Mouse (Mus musculus): ENCODE results near the gene Tnnt3. TPM values are rescaled to one million over a fixed set of nuclear protein-coding genes. Genes with fewer than 3 reads are reported as not detected.

Tnnt3 gene
- polyA plus RNA-seq, 1 experiment from 2014 or later, result 2.6 TPM

DNA sequence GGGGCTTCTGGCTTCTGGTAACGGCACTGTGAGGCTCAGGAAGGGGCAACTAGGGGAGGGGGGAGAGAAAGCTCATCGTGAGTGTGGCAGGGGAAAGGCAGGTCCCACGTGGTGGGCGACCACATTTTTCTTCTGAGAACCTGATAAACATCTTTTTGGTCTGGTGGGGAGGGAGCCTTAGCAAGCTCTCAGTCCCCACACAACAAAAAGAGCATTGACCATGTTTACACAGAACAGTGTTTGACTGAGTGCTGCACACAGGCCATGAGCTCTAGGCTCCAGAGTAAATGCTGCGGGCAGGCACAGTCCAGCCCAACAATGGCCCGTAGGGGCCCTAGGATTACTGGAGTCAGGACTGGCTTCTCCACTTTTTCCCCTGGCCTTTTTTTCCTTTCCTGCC lies 40.1 kb downstream of the Tnnt3 start:
- peak overlapping the region; percentile 30; the same call in 1 of the 2 replicates for H3K9ac ChIP-seq (replicated peaks; ENCODE audit: low read depth, low read length)
- ATAC-seq (ENCODE audit: insufficient number of reproducible peaks, insufficient read depth, low FRiP score, low read depth), result peak; percentile 60; the same call in 1 of the 2 replicates
- WGBS, result 9% methylated on average over 6 of the region's 6 CpGs

DNA sequence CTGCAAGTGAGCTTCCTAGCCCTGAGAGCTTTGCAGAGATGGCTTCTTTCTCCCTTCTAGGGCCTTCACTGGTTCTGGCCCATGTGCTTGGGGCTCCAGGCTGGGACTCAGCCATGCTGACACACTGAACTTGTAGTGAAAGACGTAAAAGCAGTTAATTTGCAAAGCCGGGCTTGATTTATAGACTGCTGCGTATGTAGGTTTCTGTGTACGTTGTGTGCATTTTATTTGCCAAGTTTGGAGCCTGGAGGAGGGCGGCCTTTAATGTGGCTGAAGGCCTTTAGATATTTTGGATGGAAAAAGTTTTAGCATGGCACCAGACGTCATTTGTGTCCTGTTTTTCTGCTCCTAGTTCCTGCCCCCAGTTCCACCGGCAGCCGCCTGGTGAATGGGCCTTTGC lies 41.2 kb downstream of the Tnnt3 start:
- H3K9me3 ChIP-seq (ENCODE audit: control insufficient read depth, low read depth, low read length), result no peaks in the 10 kb centered on the region
- H3K27me3 ChIP-seq (ENCODE audit: control insufficient read depth, insufficient read depth, low read length), result no peaks in the 10 kb centered on the region
- peaks cover 50% of the 10 kb centered on the region for H3K4me1 ChIP-seq (ENCODE audit: control insufficient read depth, insufficient read depth, low read length)
- H3K4me3 ChIP-seq (ENCODE audit: low read depth, low read length), result no peak overlapping the region
- no peak for ATAC-seq (ENCODE audit: insufficient number of reproducible peaks, insufficient read depth, low FRiP score, low read depth)
- 49% methylated on average over 8 of the region's 8 CpGs for WGBS
- peak overlapping the region; percentile 96; the same call in 1 of the 2 replicates for H3K27ac ChIP-seq (ENCODE audit: low read length)
- H3K4me2 ChIP-seq (replicated peaks; ENCODE audit: low read depth, low read length), result no peak overlapping the region
- H3K36me3 ChIP-seq (ENCODE audit: control insufficient read depth, insufficient read depth, low read length), result peaks cover 4% of the 10 kb centered on the region; the same call in 1 of the 2 replicates
- no peak overlapping the region for H3K9ac ChIP-seq (replicated peaks; ENCODE audit: low read depth, low read length)

More for the DNA sequence above, 40.1 kb downstream of the Tnnt3 start:
- Histone ChIP-seq H3K27me3 (ENCODE audit: control insufficient read depth, insufficient read depth, low read length) (no peaks in the 10 kb centered on the region), H3K4me2 (replicated peaks; ENCODE audit: low read depth, low read length) (peak overlapping the region; percentile 18), H3K4me3 (ENCODE audit: low read depth, low read length) (no peak overlapping the region), H3K27ac (ENCODE audit: low read length) (peak overlapping the region; percentile 96), H3K9me3 (ENCODE audit: control insufficient read depth, low read depth, low read length) (no peaks in the 10 kb centered on the region), H3K4me1 (ENCODE audit: control insufficient read depth, insufficient read depth, low read length) (peaks cover 61% of the 10 kb centered on the region), H3K36me3 (ENCODE audit: control insufficient read depth, insufficient read depth, low read length) (peaks cover 4% of the 10 kb centered on the region; the same call in 1 of the 2 replicates)

DNA sequence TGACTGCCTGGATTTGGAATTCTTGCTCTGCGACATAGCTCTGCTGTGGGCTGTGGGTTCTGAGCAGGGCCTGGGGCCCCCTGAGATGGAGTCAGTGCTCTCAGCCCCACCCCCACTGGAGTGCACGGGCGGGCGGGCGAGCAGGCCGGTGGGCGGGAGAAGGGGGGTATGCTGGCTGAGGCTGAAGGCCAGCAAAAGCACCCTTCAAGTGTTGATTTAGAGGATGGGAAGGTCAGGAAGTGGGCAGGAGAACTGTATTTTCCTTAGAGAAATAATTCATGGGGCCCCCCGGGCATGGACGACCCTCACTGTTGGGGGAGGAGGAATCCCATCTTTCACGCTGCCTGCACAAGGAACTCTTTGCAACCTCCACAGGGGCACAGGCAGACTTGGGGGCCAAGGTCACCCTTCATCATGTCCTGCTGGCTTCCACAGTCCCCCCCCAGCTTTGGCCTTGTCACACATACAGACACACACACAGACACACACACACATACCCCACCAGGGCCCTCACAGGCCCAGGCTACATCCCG lies 44.2 kb downstream of the Tnnt3 start:
- Histone ChIP-seq H3K27me3 (ENCODE audit: control insufficient read depth, insufficient read depth, low read length) (no peaks in the 10 kb centered on the region), H3K27ac (ENCODE audit: low read length) (peak overlapping the region; percentile 79), H3K4me3 (ENCODE audit: low read depth, low read length) (no peak overlapping the region), H3K9ac (replicated peaks; ENCODE audit: low read depth, low read length) (peak overlapping the region; percentile 10; the same call in 1 of the 2 replicates), H3K4me1 (ENCODE audit: control insufficient read depth, insufficient read depth, low read length) (peaks cover 44% of the 10 kb centered on the region), H3K9me3 (ENCODE audit: control insufficient read depth, low read depth, low read length) (no peaks in the 10 kb centered on the region), H3K4me2 (replicated peaks; ENCODE audit: low read depth, low read length) (0 out of 2 replicates have a peak overlapping the region, but pooled peaks have one; percentile 11), H3K36me3 (ENCODE audit: control insufficient read depth, insufficient read depth, low read length) (no peaks in the 10 kb centered on the region)
- WGBS, result 14% methylated on average over 11 of the region's 11 CpGs
- ATAC-seq (ENCODE audit: insufficient number of reproducible peaks, insufficient read depth, low FRiP score, low read depth), result peak; percentile 35; the same call in 1 of the 2 replicates

DNA sequence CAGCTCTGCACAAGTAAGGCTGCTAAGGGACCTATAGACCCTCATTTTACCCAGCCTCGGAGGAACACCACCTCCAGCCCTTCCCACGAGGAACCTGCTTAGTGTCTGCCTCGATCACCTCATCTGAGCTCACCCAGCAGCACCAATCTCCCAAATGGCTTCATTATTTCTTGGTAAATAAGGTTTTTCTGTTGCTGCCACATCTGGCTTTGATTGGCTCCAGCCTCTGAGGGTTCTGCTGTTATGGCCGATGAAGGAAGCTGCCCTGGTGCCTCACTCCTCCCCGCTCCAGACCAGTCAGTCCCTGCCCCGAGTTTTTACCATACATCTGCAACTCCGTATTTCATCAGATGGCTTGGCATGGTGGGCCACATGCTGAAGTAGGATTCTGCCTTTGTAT lies 47.3 kb downstream of the Tnnt3 start:
- no peaks in the 10 kb centered on the region for H3K36me3 ChIP-seq (ENCODE audit: control insufficient read depth, insufficient read depth, low read length)
- H3K4me3 ChIP-seq (ENCODE audit: low read depth, low read length), result no peak overlapping the region
- peaks cover 27% of the 10 kb centered on the region for H3K4me1 ChIP-seq (ENCODE audit: control insufficient read depth, insufficient read depth, low read length)
- WGBS, result 67% methylated on average over 7 of the region's 7 CpGs
- no peak overlapping the region for H3K9ac ChIP-seq (replicated peaks; ENCODE audit: low read depth, low read length)
- ATAC-seq (ENCODE audit: insufficient number of reproducible peaks, insufficient read depth, low FRiP score, low read depth), result no peak
- no peak overlapping the region for H3K4me2 ChIP-seq (replicated peaks; ENCODE audit: low read depth, low read length)
- no peak overlapping the region; the same call in 1 of the 2 replicates for H3K27ac ChIP-seq (ENCODE audit: low read length)
- no peaks in the 10 kb centered on the region for H3K9me3 ChIP-seq (ENCODE audit: control insufficient read depth, low read depth, low read length)
- H3K27me3 ChIP-seq (ENCODE audit: control insufficient read depth, insufficient read depth, low read length), result no peaks in the 10 kb centered on the region

DNA sequence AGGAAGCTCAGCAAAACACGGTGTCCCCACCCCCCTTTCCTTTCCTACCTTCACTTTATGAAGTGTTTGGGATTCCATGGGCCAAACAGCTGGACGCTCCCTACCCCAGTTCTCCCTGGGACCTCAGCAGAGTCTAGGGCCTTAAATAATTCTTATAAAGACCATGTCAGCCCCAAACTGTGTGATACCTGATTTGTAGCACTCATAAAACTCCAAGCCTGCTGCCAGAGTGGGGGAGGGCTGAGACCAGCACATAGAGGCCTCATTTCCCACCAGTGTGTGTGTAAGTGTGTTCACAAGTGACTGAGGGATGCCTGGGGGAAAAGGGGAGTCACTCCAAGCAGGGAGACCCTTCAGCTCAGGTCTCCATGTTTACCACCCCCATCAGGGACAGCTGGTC lies 49.2 kb downstream of the Tnnt3 start:
- ATAC-seq (ENCODE audit: insufficient number of reproducible peaks, insufficient read depth, low FRiP score, low read depth), result no peak
- Histone ChIP-seq H3K36me3 (ENCODE audit: control insufficient read depth, insufficient read depth, low read length) (no peaks in the 10 kb centered on the region), H3K9ac (replicated peaks; ENCODE audit: low read depth, low read length) (no peak overlapping the region), H3K4me2 (replicated peaks; ENCODE audit: low read depth, low read length) (no peak overlapping the region), H3K4me3 (ENCODE audit: low read depth, low read length) (no peak overlapping the region), H3K9me3 (ENCODE audit: control insufficient read depth, low read depth, low read length) (no peaks in the 10 kb centered on the region), H3K27ac (ENCODE audit: low read length) (0 out of 2 replicates have a peak overlapping the region, but pooled peaks have one; percentile 41), H3K4me1 (ENCODE audit: control insufficient read depth, insufficient read depth, low read length) (peaks cover 29% of the 10 kb centered on the region), H3K27me3 (ENCODE audit: control insufficient read depth, insufficient read depth, low read length) (no peaks in the 10 kb centered on the region)
- 28% methylated on average over 2 of the region's 2 CpGs for WGBS

DNA sequence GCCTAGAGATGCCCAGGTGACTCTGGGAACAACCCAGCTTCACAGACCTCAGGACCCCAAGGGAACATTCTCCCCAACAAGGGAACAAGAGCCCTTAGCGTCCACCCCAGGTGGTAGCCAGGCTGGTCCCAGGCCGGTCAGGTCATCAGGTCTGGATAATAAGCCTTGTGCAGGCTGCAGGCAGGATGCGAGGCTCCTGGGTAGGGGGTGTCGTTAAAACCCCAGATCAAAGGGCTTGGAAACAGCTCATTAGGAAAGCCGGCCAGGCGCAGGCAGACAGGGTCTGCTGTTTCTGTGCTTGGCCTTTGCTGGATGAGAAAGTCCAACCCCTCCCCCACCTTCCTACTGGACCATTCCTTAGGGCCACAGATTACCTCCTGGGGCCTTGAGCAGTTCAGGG lies 50.1 kb downstream of the Tnnt3 start:
- 52% methylated on average over 6 of the region's 6 CpGs for WGBS
- no peak overlapping the region for H3K4me2 ChIP-seq (replicated peaks; ENCODE audit: low read depth, low read length)
- H3K9me3 ChIP-seq (ENCODE audit: control insufficient read depth, low read depth, low read length), result no peaks in the 10 kb centered on the region
- no peak overlapping the region for H3K4me3 ChIP-seq (ENCODE audit: low read depth, low read length)
- H3K9ac ChIP-seq (replicated peaks; ENCODE audit: low read depth, low read length), result no peak overlapping the region
- H3K36me3 ChIP-seq (ENCODE audit: control insufficient read depth, insufficient read depth, low read length), result no peaks in the 10 kb centered on the region
- H3K4me1 ChIP-seq (ENCODE audit: control insufficient read depth, insufficient read depth, low read length), result peaks cover 30% of the 10 kb centered on the region
- H3K27ac ChIP-seq (ENCODE audit: low read length), result no peak overlapping the region
- no peak for ATAC-seq (ENCODE audit: insufficient number of reproducible peaks, insufficient read depth, low FRiP score, low read depth)
- H3K27me3 ChIP-seq (ENCODE audit: control insufficient read depth, insufficient read depth, low read length), result no peaks in the 10 kb centered on the region

DNA sequence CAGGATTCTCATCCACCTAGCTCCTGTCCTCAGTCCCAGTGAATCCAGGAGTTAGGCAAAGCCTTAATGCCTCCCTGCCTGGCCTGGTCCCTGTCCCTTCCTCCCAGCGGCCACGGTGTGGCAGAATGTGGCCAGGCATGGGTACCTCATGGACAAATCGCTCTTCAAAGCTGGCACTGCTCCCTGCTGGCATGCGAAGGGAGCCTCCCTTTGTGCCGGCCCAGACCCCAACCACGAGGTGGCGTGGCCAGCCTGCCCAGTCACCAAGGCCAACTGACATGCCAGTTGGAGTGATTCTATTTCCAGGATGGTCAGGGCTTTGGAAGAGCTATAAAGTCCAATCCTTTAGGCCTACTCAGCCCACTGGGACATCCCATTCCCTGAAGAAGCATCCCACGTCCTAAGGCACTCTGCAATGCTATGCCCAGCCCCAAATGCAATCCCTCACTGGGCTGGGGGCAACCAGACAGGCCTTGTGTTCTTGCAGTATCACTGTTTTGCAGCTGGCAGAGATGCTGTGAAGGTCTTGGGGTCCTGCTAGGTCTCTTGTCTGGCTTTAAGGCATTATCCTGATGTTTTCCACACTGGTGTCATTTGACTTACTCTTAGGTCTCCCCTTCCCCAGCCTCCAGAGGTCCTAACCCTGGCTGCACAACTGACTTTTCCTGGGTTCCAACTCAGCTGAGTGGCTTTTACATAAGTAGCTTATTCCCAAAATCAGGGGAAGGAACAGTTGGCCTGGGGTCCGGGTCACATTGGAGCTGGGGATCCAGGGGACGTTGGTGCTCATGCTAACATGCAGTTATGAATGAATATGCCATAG lies 51.5 kb downstream of the Tnnt3 start:
- no peak overlapping the region for H3K27ac ChIP-seq (ENCODE audit: low read length)
- no peaks in the 10 kb centered on the region for H3K9me3 ChIP-seq (ENCODE audit: control insufficient read depth, low read depth, low read length)
- no peak overlapping the region for H3K9ac ChIP-seq (replicated peaks; ENCODE audit: low read depth, low read length)
- H3K4me2 ChIP-seq (replicated peaks; ENCODE audit: low read depth, low read length), result no peak overlapping the region
- no peak for ATAC-seq (ENCODE audit: insufficient number of reproducible peaks, insufficient read depth, low FRiP score, low read depth)
- H3K36me3 ChIP-seq (ENCODE audit: control insufficient read depth, insufficient read depth, low read length), result no peaks in the 10 kb centered on the region
- H3K27me3 ChIP-seq (ENCODE audit: control insufficient read depth, insufficient read depth, low read length), result no peaks in the 10 kb centered on the region
- 81% methylated on average over 10 of the region's 10 CpGs for WGBS
- H3K4me1 ChIP-seq (ENCODE audit: control insufficient read depth, insufficient read depth, low read length), result peaks cover 45% of the 10 kb centered on the region
- H3K4me3 ChIP-seq (ENCODE audit: low read depth, low read length), result no peak overlapping the region

DNA sequence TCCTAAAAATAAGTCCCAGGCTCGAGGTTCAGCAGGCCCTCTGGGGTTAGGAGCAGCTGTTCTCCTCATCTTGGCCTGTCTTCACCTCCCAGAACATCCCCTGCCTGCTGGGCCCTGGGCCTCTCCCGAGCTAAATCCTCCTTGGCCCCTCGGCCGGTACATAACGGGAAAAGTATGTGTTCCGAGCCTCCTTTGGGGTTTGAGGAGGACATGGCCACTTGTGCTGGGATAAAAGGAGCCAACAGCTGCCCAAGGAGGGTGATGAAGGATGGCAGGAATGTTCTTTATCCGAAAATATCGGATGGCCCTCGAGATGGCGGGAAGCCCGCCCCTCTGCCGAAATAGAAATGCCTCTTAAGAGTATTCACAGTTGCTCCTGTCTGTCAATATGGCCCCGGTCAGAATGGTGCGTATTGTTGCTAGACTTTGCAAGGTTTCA lies 52.3 kb downstream of the Tnnt3 start:
- WGBS, result 73% methylated on average over 14 of the region's 14 CpGs

More for the DNA sequence above, 52.3 kb downstream of the Tnnt3 start:
- no peak for ATAC-seq (ENCODE audit: insufficient number of reproducible peaks, insufficient read depth, low FRiP score, low read depth)
- no peaks in the 10 kb centered on the region for H3K36me3 ChIP-seq (ENCODE audit: control insufficient read depth, insufficient read depth, low read length)
- H3K9me3 ChIP-seq (ENCODE audit: control insufficient read depth, low read depth, low read length), result no peaks in the 10 kb centered on the region
- H3K4me1 ChIP-seq (ENCODE audit: control insufficient read depth, insufficient read depth, low read length), result peaks cover 47% of the 10 kb centered on the region
- H3K4me3 ChIP-seq (ENCODE audit: low read depth, low read length), result no peak overlapping the region
- H3K9ac ChIP-seq (replicated peaks; ENCODE audit: low read depth, low read length), result no peak overlapping the region
- H3K27ac ChIP-seq (ENCODE audit: low read length), result no peak overlapping the region; the same call in 1 of the 2 replicates
- H3K27me3 ChIP-seq (ENCODE audit: control insufficient read depth, insufficient read depth, low read length), result no peaks in the 10 kb centered on the region
- no peak overlapping the region for H3K4me2 ChIP-seq (replicated peaks; ENCODE audit: low read depth, low read length)

All from stomach, embryonic 14.5 days (tissue).